Mouse (Mus musculus): ENCODE results near the gene Cd247. TPM values are rescaled to one million over a fixed set of nuclear protein-coding genes. Genes with fewer than 3 reads are reported as not detected.

Cd247 gene
- total RNA-seq, 2 experiments from 2014 or later: 0.25 TPM; not detected in 1

DNA sequence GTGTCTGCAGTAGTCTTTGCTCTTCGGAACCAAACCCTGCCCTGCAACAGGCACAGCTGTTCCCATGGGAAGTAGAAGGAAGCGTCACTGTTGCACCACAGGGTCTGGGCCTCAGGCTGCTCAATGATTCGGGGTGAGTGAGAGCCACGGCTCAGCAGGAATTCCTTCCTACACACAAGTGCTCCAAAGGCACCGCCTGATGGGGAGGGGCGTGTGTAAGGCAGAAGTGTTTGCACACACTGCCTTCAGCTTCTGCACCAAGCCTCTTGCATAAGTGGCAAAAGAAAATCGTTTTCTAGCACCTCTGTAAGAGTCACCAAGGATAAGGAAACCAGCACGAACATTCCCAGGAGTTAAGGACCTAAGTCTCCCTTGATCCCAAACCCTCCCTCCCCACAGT, 86.2 kb downstream of the Cd247 start:
- DNase-seq (ENCODE audit: low spot score in 2 of 2): no peak
- intact Hi-C loops (cut with DNase I): no loop called here

DNA sequence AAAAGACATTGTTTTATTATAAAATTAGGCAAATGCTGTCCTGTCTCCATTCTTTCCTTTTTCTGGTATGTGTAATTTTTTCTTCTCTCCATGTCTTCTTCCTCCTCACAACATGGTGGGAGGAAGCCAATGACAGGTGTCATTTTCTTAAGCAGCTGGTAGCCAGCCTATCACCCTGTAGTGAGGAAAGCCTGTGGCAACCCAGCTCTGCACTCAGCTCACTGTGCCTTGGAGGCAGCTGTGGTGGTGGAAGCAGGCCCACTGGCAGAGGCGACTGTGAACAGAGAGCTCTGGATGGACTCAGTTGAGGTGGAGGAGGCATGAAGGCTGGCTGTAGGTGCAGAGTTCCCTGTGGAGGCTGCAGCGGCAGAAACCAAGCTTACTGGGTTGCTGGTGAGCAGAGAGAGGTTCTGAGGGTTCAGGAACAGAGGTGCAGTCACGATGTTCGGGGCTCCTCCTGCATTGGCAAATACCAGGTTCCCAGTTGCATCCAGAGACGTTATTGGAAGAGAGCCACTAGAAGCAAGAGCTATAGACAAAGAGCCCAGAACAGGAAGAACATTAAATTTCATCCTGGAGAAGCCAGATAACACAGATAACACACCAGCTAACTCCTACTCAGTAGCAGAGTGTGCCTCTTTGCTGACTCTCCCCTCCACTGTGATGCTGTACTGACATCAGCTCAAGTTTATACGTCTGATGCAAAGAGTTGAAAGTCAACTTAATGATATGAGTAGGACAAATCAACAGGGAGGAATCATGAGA, 87.2 kb downstream of the Cd247 start:
- intact Hi-C loops (cut with DNase I): no loop called here

DNA sequence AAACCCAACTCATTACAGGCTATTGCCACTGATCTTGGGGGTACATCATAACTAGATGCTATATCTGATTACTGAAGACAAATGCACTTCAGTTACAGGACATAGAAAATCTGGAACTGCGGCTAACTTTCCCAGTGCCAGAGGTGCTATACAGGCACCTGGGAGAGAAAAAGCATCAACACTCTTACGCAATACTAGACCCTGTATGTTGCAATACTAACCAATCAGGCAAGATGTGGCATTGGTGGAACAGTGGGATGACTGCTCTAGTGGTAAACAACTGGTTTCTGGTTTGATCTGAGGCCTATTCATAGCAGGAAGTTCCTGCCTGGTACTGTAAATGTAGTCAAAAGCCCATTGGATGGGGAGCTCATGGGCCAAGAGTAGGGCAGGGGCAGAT, 90.3 kb downstream of the Cd247 start:
- intact Hi-C loops (cut with DNase I): no loop called here

More for the DNA sequence above, 87.2 kb downstream of the Cd247 start:
- no peak for DNase-seq (ENCODE audit: low spot score in 2 of 2)

DNA sequence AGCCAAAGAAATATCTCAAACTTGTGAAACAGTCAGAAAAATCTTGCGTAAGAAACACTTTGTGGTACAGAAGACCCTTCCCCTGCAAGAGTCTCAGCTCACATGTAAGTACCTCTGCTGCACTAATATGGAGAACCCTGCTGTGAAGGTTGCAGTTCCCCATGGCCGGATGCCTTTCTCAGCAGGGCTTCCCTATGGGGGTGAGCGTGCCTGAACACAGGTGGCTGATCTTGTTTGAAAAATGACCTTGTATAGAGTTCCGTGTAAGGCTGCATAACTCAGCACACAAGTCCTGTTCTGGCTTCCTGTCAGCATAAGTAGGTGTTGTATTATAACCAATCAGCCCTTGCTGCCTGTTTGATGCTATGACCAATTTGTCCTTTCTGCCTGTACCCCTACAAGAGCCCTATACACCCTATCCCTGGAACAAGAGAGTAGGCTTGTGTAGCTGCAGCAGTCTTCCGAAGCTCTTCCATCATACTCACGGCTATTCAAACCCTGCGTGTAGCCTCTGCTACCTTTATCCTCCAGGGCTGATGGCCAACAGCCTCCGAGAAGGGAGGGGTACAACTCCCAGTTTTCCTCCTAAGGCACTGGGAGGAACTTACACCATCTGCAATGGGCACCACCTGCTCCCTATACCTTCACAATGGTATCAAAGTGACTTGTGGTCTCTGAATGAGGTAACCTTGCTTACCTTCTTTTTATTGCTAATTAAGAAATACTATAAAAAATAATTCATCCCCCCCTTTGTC, 93.8 kb downstream of the Cd247 start:
- no peak for DNase-seq (ENCODE audit: low spot score in 2 of 2)
- intact Hi-C loops (cut with DNase I): no loop called here

More for the DNA sequence above, 90.3 kb downstream of the Cd247 start:
- DNase-seq (ENCODE audit: low spot score in 2 of 2): no peak

DNA sequence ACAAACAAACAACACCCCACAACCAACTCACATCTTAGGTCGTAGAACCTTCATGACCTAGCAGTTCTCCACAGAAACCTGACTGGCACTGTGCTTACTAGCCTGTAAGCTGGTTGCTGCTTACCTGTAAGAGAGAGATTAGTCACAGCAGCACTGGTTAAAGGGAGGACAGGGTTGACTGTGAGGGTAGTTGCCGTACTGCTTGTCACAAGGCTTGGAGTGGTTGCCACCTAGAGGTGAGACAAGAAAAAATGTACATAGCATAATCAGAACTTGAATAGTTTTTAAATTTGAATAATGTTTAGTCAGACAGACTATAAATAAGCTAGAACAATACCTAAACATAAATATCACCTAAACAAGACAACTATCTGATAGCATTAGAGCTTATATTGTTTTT, 103.2 kb downstream of the Cd247 start:
- intact Hi-C loops (cut with DNase I): no loop called here
- DNase-seq (ENCODE audit: low spot score in 2 of 2): no peak

DNA sequence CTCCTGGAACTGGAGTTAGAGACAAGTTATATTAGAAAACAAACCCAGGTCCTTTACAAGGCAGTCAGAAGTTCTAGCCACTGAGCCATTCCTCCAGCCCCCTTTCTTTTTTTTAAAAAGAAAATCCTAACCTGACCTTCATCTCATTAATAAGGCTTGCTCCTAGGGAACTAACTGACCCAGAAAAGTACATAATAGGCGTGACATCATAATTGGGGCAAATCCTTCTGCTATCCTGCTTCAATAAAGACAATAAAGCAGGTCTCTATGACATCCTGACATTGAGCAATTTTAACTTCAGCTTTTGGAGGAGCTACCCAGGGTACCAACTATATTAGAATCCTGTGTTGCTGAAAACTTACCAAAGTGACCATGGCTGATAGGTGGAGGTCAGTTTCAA, 115.1 kb downstream of the Cd247 start:
- DNase-seq (ENCODE audit: low spot score in 2 of 2): no peak
- intact Hi-C loops (cut with DNase I): no loop called here

DNA sequence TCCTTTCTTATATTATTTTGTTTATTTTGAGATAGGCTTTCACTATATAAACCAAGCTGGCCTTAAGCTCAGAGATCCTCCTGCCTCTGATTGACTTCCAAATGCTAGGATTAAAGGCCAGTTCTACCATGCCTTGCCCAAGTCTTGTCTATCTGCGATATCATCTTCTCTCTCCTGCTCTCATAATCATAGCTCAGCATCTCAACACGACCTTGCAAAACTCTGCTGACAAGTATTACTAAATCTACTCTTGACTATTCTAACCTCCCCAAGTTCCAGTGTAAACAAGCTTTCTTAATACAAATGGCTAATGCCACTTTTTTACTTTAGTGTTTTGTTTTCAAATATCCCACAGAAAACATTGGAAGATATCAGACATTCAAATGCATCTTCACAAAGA, 119.7 kb downstream of the Cd247 start:
- DNase-seq (ENCODE audit: low spot score in 2 of 2): no peak
- intact Hi-C loops (cut with DNase I): no loop called here

DNA sequence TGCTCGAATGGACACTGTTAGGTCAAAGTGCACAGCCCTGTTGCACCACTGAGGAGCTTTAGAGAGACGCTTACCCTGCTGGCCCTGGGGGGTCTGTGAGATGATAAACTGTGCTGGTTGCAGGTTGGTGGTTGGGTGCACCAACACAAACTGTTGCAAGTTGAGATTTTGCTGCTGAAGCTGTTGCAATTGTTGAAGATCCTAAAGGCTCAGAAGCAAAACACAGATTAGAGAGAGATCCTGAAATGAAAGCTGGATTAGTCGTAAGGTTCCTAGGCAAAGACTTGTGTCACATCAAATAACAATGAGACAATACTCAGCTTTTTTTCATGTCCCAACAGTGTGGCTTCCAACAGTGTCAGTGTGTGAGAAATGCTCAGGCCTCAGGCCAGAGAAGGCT, 120.3 kb downstream of the Cd247 start:
- DNase-seq (ENCODE audit: low spot score in 2 of 2): no peak

DNA sequence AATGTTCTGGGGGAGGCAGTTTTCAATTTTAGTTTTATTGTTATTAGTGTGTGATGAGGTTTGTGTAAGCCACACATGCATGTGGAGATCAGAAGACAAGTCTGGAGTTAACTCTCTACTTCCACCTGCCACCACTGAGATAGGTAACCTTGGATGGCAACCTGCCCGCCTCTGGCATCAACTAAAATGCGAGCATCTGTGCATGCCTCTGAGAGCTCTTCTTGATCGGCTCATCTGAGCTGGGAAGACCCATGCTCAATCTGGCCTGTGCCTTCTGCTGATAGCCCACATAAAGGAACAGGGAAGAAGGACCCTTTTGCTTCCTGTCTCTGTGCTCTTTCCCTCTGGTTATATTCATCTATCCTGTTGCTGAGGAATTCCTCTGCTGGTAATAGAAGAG, 121.0 kb downstream of the Cd247 start:
- intact Hi-C loops (cut with DNase I): no loop called here
- no peak for DNase-seq (ENCODE audit: low spot score in 2 of 2)

More for the DNA sequence above, 120.3 kb downstream of the Cd247 start:
- intact Hi-C loops (cut with DNase I): no loop called here

DNA sequence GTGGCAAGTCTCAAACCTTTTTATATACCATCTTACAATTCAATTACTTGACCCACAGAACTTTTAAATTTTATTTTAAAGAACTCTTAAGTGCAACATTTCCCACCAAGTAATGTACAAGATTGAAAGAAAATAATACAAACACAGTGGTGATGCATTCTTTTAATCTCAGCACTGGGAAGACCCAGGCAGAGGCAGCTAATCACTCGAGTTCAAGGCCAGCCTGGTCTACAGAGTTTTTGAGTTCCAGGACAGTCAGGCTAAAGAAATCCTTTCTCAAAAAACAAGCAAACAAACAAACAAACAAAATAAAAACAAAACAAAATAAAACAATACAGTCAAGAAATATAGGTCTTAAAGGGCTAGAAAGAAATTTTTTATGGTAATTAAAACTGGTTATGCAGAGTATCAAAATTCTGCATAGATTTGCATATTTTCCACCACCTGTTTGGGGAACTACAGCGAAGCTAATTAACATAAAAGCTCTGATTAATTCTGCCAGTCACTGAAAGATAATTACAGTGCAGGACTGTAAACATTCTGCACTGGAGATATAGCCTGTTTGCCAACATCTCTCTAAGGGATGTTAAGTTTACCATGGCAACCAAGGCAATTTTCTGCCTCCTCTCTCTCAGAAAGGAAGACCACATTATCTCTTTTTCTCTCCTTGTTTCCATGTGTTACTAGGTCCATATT, 125.4 kb downstream of the Cd247 start:
- no peak for DNase-seq (ENCODE audit: low spot score in 2 of 2)
- intact Hi-C loops (cut with DNase I): no loop called here

DNA sequence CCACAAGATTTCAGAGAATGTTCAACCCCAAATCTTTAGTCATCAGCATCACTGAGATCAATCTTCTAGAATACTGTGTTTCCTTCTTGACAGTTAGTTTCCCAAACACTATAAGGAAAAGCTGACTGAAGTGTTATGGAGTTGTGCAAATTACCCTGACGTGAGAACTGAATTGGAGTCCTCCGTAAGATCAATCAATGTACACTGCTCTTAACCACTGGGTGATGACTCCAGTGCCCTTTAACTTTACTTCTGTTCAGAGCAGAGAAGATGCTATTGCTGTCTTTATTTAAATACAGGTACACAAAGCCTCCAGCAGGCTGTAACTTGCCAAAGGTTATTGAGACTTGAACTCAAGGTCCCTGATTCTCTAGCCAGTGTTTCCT, 125.9 kb downstream of the Cd247 start:
- intact Hi-C loops (cut with DNase I): no loop called here
- DNase-seq (ENCODE audit: low spot score in 2 of 2): no peak

DNA sequence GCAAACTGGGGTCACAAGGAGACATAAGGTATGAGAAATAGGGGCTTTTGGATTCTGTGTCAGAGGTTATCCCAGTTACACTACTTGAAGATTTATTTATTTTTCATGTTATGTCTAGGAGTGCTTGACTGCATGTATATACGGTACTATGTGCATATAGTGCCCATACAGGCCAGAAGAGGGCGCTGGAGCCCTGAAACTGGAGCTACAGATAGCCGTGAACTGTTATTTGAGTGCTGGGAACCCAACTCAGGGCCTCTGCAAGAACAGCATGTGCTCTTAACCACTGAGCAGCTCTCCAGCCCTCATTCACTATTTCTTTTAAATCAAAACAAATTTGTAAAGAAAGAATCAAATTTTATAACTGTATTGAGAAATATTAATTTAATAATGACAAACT, 132.5 kb downstream of the Cd247 start:
- DNase-seq (ENCODE audit: low spot score in 2 of 2): no peak
- intact Hi-C loops (cut with DNase I): no loop called here

DNA sequence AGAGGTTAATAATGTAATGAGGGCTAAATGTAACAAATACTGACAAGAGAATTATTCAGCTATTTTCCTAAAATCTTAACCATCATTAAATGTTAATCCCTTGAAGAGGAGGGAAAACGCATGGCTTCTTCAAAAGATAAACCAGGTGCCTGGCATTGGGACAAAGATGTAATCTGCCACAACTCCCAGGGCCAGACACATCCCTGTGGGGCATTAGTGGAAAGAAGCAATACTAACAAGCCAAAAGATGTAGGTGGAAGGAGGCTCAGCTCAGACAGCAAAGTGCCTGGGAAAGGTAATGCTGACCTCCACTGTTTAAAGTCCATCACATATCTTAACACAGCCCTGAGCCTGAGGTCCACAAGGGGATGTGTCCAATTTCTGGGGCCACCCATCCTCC, 134.0 kb downstream of the Cd247 start:
- DNase-seq (ENCODE audit: low spot score in 2 of 2): no peak
- intact Hi-C loops (cut with DNase I): no loop called here

DNA sequence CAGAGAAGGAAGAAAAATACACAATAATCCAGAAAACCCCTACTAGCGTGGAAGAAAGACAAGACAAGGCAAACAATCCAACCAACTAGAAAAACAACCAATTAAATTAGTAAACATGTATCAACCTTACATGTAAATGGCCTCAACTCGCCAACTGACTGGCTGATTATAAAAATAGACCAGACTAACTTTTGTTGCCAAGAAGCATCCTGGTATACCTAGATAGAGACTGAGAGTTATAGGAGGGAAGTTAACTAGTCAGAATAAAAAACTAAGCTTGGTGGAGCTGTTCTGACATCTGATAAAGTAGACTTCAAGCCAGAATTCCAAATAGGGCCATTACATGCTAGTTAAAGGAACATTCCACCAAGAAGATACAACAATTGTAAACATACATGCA, 136.7 kb downstream of the Cd247 start:
- no peak for DNase-seq (ENCODE audit: low spot score in 2 of 2)
- intact Hi-C loops (cut with DNase I): no loop called here

Other genes with a start within 250 kb of the Cd247 start
- 10 to 100 TPM; 30.0 to 31.6 TPM for gene Mpzl1, start 154.1 kb upstream of the Cd247 start, total RNA-seq (2021)
- 1 to 10 TPM; 3.6 to 5.0 TPM for gene Rcsd1, start 78.9 kb upstream of the Cd247 start, total RNA-seq (2021)
- gene Creg1, start 24.9 kb upstream of the Cd247 start, total RNA-seq (2021): 10 to 100 TPM; 23.4 to 28.2 TPM
- gene Pou2f1, start 214.0 kb downstream of the Cd247 start, total RNA-seq (2021): 10 to 100 TPM; 11.3 to 22.7 TPM

Measured in left cerebral cortex, postnatal 36 days (tissue).